Mouse (Mus musculus) activated CD4-positive, CD25-positive, alpha-beta regulatory T cell, adult 4 months (primary cell): ENCODE measurements around the gene Lrmda. TPM values are rescaled to one million over a fixed set of nuclear protein-coding genes. Genes with fewer than 3 reads are reported as not detected.

Experiments used
- ATAC-seq: one replicate; pipeline ENCODE4 v1.8.0; 2017
- polyA plus RNA-seq, 2 experiments: library from polyadenylated mRNA; unstranded; fragments of 100-300 nt; shearing (Covaris generic); gene quantifications; one replicate each; pipeline ENCODE4 v1.2.1; 2017

Gene Lrmda
- polyA plus RNA-seq, 2 experiments from 2014 or later, result not detected

GRCm38 (mm10) chr14:22343357-22343756, 323.8 kb downstream of the Lrmda start:
- no peak for ATAC-seq

GRCm38 (mm10) chr14:22345248-22345647, 325.7 kb downstream of the Lrmda start:
- ATAC-seq, result no peak

GRCm38 (mm10) chr14:22353626-22354025, 334.1 kb downstream of the Lrmda start:
- ATAC-seq, result no peak

GRCm38 (mm10) chr14:22354769-22355574, 335.5 kb downstream of the Lrmda start:
- no peak for ATAC-seq

GRCm38 (mm10) chr14:22357991-22358503, 338.5 kb downstream of the Lrmda start:
- no peak for ATAC-seq

- ATAC-seq, result no peak
Observed at GRCm38 (mm10) chr14:22364010-22364748, 344.7 kb downstream of the Lrmda start.

- no peak for ATAC-seq
Observed at GRCm38 (mm10) chr14:22364771-22365355, 345.4 kb downstream of the Lrmda start.

- no peak for ATAC-seq
Observed at GRCm38 (mm10) chr14:22367615-22368014, 348.1 kb downstream of the Lrmda start.

- no peak for ATAC-seq
Observed at GRCm38 (mm10) chr14:22371136-22371535, 351.6 kb downstream of the Lrmda start.

GRCm38 (mm10) chr14:22372666-22373360, 353.3 kb downstream of the Lrmda start:
- no peak for ATAC-seq

GRCm38 (mm10) chr14:22373361-22373745, 353.8 kb downstream of the Lrmda start:
- ATAC-seq, result no peak

- ATAC-seq, result no peak
Observed at GRCm38 (mm10) chr14:22377148-22377547, 357.6 kb downstream of the Lrmda start.

GRCm38 (mm10) chr14:22382101-22382500, 362.6 kb downstream of the Lrmda start:
- no peak for ATAC-seq

GRCm38 (mm10) chr14:22393616-22394015, 374.1 kb downstream of the Lrmda start:
- ATAC-seq, result no peak

- ATAC-seq, result no peak
Observed at GRCm38 (mm10) chr14:22402411-22402810, 382.9 kb downstream of the Lrmda start.

- no peak for ATAC-seq
Observed at GRCm38 (mm10) chr14:22406623-22407022, 387.1 kb downstream of the Lrmda start.

- ATAC-seq, result no peak
Observed at GRCm38 (mm10) chr14:22410826-22411225, 391.3 kb downstream of the Lrmda start.

- no peak for ATAC-seq
Observed at GRCm38 (mm10) chr14:22413220-22413619, 393.7 kb downstream of the Lrmda start.

GRCm38 (mm10) chr14:22417706-22418105, 398.2 kb downstream of the Lrmda start:
- no peak for ATAC-seq

GRCm38 (mm10) chr14:22421668-22422067, 402.2 kb downstream of the Lrmda start:
- ATAC-seq, result no peak

GRCm38 (mm10) chr14:22425018-22425534, 405.6 kb downstream of the Lrmda start:
- ATAC-seq, result no peak

- no peak for ATAC-seq
Observed at GRCm38 (mm10) chr14:22435441-22435840, 415.9 kb downstream of the Lrmda start.
